Mouse (Mus musculus): ENCODE measurements at regions not wholly inside any gene's neighbourhood (a gene's known extent, or its start where the extent isn't known, plus 50 kb on each side); places are given as distances from the start of the nearest gene placed in this dataset.
A peak's percentile ranks its signal among the peaks of the same experiment; 100 is the strongest.

DNA sequence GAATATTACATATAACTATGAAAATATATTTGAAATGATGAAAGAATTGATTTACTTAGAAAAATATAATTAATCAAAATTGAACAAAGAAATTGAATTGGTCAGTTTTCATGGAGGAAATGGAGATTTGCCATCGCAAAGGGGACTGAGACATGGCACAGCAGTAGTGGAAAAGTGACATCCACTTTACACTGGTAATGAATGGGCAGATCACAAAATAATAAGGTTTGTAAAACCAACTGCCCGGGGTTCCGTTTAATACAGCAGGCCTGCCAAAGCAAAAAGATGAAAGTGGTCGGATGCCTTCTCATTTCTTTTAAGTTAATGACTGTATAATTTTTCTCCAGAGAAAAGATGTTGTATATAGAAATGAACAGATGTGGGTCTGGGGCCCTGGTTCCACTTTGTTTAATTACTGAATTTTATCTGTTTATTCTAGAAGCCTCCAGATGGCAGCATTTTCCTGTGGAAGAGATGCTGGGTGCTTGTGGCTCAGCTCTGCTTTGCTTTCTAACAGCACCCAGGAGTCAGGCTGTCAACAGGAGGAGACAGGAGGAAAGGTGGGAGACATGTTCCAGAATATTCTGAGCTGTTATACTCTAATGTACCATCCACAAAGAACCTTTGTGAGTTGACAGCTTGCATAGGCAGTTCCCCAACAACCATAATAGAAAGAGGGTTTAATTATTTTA, 75.6 kb upstream of the Fbxl17 start:
- peak; percentile 29 for DNase-seq

DNA sequence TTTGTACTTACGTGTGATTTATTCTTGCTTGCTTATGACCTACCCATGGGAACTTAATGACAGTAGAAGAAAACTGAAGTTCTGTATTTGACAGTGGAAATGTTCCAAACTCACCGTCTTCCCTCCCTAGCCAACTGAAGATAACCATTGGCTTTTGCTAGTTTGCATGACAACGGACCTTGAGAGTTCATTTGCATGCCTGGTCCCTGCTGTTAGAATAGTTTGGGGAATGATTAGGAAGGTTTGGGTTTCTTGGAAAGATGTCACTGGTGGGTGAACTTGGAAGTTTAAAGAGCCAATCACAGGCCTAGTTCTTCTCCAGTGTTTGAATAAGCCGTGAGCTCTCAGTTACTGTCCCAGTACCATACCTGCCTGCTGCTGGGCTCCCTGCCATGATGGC, 83.1 kb upstream of the Fbxl17 start:
- no peak for DNase-seq

DNA sequence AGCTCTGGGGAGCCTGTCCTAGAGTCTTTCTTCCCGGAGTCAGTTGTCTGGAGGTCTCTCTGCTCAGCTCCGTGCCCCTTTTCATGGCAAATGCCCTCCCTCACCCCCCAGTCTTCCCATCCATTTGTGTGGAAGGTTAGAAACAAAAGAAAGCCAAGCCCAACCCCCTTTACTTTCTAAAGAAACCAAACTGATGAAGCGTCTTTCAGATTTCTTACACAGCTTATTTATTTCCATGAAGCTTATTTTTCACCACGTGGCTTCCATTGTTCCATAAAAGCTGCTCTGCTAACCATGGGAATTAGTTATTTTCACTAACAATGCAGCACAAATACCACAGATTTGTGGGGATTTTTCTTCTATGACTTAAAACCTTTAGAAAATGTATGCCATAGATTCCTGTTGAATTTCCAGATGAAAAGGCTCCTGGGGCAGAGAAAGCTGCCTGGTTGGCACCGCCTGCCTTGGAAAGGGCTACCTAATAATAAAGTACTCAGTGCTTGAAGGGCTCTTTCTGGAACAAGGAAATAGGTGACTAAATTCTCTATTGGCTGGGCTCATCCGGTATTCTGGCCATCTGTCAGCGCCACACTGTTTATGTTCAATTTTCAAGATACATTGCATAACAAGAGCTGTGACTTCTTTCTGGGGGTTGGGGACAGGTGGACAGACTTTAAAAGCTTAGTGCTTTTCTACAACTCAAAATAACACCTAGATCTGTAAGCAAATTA, 107.4 kb upstream of the Fbxl17 start:
- DNase-seq, result no peak

DNA sequence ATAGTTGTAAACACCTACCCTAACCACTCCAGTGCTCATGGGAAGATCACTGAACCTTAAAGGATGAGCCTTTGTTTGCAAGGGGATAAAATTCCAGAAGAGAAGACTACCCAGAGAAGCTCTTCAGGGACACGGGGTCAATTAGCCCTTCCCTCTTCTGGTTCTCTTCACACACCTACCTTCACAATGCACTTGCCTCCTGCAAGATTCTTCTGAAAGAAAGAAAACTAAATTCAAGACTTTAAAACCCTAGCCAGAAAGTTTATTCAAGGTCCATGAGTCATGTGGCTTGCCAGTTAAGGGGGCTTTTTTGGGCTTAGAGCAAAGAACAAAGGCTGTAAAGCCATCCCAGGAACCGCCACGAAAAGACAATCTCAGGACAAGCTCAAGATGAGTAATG, 122.9 kb upstream of the Fbxl17 start:
- DNase-seq, result no peak

- DNase-seq, result no peak
Observed at GRCm38 (mm10) chr17:63637598-63637997, 137.8 kb upstream of the Fbxl17 start.

DNA sequence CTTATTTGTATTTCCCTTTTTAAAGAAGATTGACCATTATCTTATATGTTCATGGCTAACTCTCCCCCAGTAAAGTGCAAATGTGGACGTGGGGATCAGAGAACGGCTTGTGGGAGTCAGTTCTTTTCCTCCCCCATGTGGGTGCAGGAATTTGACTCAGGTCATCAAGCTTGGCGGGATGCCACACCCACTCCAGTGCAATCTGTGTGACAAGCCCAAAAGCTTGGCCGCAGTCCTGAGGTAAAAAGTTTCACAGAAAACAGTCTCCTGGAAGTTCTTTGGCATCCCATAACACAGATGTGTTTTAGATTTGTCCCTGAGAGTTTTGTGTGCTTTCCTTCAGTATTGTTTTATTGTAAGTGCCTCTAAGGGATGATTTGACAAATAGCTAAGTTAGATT, 144.6 kb upstream of the Fbxl17 start:
- no peak for DNase-seq

DNA sequence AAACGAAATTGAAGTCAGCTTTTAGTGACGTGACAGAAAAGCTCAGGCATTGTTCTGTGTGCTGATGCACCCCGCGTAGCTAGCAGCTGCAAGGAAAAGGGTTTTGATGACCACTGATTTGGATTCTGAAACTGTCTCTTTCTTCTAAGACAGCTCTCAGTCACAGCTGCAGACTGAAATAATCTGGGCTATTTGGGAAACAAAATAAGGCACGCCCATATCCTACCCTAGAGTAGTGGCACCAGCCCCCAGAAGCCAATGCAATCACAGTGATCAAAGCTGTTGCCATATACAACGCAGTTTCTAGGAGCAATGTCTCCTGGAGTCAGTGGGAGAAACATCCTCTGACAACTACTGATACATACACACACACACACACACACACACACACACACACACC, 157.9 kb upstream of the Fbxl17 start:
- DNase-seq, result no peak

GRCm38 (mm10) chr17:63660841-63661481, 161.1 kb upstream of the Fbxl17 start:
- DNase-seq, result peak; percentile 70

DNA sequence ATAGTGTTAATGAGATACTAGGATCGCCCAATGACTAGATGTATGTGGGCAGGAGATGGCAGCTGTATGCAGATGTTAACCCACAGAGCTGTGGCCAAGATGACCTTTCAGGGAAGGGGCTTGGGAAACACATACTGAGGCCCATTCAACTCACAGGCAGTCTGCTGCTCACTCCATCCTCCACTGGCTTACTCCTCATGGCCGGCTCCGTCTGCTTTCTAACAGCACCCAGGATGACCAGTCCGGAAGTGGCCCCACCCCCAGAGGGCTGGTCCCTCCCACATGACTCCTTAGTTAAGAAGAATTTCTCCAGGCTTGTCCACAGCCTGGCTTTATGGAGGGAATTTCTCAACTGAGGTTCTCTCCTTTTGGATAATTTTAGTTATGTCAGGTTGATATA, 161.8 kb upstream of the Fbxl17 start:
- DNase-seq, result peak; percentile 57

GRCm38 (mm10) chr17:63662251-63662650, 162.4 kb upstream of the Fbxl17 start:
- DNase-seq, result no peak

- DNase-seq, result no peak
Observed at GRCm38 (mm10) chr17:63676791-63677190, 177.0 kb upstream of the Fbxl17 start.

GRCm38 (mm10) chr17:63677996-63678657, 178.3 kb upstream of the Fbxl17 start:
- peak; percentile 38 for DNase-seq

GRCm38 (mm10) chr17:63680479-63680878, 180.7 kb upstream of the Fbxl17 start:
- no peak for DNase-seq

DNA sequence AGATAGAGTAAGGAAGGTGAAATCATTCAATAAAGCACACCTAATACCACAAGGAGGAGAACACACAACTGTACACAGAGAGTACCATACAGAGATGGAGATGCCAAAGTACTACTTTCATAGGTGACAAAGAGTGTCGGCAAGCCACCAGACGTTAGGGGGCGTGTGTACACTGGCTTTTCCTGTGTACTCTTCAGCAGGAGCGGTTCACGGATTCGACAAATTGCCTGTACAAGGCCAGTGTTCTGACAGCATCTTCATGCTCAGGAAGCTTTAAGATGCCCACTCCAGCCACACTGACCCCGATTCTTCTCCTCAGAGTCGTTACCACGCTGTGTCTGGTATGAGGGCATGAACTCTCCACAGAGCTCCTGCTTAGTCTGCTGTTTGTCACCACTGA, 179.5 kb upstream of the Fer start:
- DNase-seq, result no peak

DNA sequence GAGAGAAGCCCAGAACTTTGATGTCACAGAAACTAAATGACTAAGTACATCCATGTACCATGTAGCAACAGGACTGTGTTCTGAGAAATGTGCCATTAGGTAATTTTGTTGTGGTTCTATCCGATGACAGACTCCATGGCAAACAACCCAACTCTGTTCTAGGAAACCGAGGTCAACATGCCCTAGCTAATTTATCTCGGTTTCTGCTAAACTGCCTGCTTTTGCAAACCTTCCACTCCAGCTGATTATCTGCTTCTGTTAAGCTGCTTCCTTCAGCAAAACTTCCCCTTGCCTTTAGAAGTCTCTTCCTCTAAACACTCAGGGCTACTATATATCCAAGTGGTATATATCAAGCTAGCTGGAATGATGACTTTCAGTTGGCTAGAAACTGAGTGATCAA, 178.8 kb upstream of the Fer start:
- DNase-seq, result no peak

- no peak for DNase-seq
Observed at GRCm38 (mm10) chr17:63685956-63686355, 176.9 kb upstream of the Fer start.

DNA sequence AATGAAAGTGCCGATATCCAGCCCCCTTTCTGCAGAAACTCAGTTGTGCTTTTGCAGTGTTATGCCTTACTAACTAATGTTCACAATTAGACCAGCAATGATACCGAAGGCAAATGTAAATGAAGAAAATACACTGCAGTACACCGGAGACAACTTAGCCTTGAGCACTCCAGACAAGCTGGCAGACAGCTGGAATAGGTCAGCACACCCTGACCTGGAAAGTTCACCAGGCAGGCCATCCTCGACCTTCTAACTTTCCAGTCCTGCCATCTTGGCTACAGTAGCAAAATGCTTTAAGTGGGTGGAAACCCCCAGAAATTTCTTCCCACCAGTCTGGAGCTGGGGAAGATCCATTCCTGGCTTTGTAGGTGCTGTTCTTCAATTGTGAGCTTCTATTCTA, 176.5 kb upstream of the Fer start:
- DNase-seq, result no peak

DNA sequence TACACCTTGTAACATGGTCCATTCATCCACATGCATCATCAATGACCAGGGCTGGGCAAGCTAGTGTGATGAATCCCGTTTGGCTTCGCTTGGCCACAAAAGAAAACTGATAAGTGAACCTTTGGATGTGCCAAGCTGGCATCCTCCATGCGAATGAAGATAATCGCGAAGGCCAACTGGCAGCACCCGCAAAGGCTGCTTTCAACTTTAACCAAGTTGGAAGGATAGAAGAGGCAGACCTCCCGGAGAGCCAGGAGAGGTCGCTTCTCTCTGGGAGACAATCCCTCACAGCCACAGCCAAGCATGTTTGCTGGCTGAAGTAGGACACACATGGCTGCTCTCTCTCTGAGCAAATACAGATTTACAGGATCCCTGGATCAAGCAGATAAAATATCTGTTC, 173.6 kb upstream of the Fer start:
- peak; percentile 2 for DNase-seq

DNA sequence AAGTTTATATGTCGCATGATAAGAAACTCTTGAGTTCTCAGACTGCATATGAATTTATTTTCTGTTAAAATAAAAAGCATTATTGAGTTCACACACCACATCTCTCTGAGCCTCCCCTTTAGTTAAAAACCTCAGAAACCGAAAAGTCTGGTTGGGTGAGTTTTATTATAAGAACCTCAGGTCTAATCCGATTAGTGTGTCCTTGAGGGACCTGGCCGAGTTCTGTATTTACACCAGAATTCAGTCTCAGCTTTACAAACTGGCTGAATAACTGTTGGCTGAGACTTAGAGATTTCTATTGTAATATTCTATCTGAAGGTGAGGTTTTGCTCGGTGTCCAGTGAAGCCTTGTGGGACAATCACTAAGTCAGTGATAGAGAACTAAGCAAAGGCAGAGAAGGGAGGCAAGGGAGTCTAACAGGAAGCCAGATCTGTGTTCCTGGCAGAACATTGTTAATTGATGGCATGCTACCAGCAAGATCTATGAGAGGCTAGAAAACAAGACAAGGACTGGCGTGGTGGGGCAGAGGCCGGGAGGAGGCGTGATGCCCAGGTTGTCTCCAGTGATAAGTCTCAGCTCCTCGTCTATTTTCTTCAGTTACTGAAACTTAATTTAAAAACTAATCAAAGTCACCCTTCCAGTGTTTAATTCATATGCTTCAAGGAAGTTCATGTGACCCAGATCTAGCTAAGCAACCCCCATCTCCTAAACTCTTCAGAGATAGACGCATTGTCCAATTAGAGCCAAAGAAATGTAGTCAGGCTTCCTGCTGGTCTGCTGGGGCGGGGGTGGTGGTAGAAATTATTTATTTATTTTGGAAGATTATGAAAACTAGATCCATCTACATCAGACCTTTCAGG, 171.8 kb upstream of the Fer start:
- DNase-seq, result no peak

- peak; percentile 10 for DNase-seq
Observed at GRCm38 (mm10) chr17:63691690-63691968, 171.2 kb upstream of the Fer start.

DNA sequence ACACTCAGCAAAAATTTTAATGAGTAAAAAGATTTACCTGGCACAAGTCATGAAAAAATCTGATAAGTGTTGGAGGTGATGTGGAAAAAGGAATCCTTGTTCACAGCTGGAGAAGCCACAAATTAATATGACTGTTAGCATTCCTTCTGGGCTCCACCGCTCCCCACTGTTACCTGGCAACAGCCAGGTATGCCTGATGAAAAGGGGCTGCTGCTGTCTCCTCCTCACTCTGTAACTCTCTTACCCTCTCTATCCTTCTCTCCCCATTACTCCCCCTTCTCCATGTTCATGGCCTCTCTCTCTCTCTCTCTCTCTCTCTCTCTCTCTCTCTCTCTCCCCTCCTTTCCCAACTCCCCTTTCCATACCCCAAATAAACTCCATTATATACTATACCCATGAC, 169.6 kb upstream of the Fer start:
- no peak for DNase-seq

GRCm38 (mm10) chr17:63699537-63699936, 163.3 kb upstream of the Fer start:
- no peak for DNase-seq

GRCm38 (mm10) chr17:63704991-63705390, 157.9 kb upstream of the Fer start:
- no peak for DNase-seq
